Mouse (Mus musculus) MEL (cell line): ENCODE measurements at regions not wholly inside any gene's neighbourhood (a gene's known extent, or its start where the extent isn't known, plus 50 kb on each side); places are given as distances from the start of the nearest gene placed in this dataset.

ENCODE experiments used
- CTCF ChIP-seq, 3 experiments: IDR thresholded peaks in 2 of 3; conservative IDR thresholded peaks in 1 of 3; 2 replicates each; pipeline ENCODE4 v1.5.1; 2011 to 2012; ENCODE audit warnings: low read length in 3 of 3, low read depth in 2 of 3, mild to moderate bottlenecking in 2 of 3, improper control_type of control experiment in 1 of 3, inconsistent platforms in 1 of 3, mixed read lengths in 1 of 3, moderate library complexity in 1 of 3; ENCODE audit not compliant: control insufficient read depth in 1 of 3, insufficient read depth in 1 of 3, poor library complexity in 1 of 3, severe bottlenecking in 1 of 3
- EP300 ChIP-seq, 2 experiments: IDR thresholded peaks; 2 replicates each; pipeline ENCODE4 v1.6.1; 2011; ENCODE audit warnings: improper control_type of control experiment in 2 of 2, low read length in 2 of 2, low read depth in 1 of 2, mild to moderate bottlenecking in 1 of 2
- MAX ChIP-seq: IDR thresholded peaks from 2 replicates; pipeline ENCODE4 v1.6.1; 2011; ENCODE audit warnings: low read length, improper control_type of control experiment
- MEF2A ChIP-seq: IDR thresholded peaks from 2 replicates; pipeline ENCODE4 v1.6.1; 2014; ENCODE audit warnings: low read depth, mild to moderate bottlenecking, inconsistent platforms, low read length, improper control_type of control experiment; ENCODE audit not compliant: poor library complexity, insufficient replicate concordance, severe bottlenecking; ENCODE audit errors: extremely low read depth
- NRF1 ChIP-seq: IDR thresholded peaks from 2 replicates; pipeline ENCODE4 v1.6.1; 2014; ENCODE audit warnings: low read depth, mild to moderate bottlenecking, inconsistent platforms, low read length, improper control_type of control experiment, moderate library complexity; ENCODE audit not compliant: poor library complexity, insufficient read depth, severe bottlenecking
- POLR2A ChIP-seq, 2 experiments: IDR thresholded peaks; 2 replicates each; pipeline ENCODE4 v1.6.1; 2011 to 2012; ENCODE audit warnings: low read length in 2 of 2, mild to moderate bottlenecking in 2 of 2, control low read depth in 1 of 2, improper control_type of control experiment in 1 of 2, low read depth in 1 of 2, moderate library complexity in 1 of 2; ENCODE audit not compliant: control insufficient read depth in 1 of 2, insufficient read depth in 1 of 2, poor library complexity in 1 of 2
- RCOR1 ChIP-seq: IDR thresholded peaks from 2 replicates; pipeline ENCODE4 v1.6.1; 2012; ENCODE audit warnings: low read depth, mild to moderate bottlenecking, inconsistent platforms, low read length, improper control_type of control experiment
- TAL1 ChIP-seq: IDR thresholded peaks from 2 replicates; pipeline ENCODE4 v1.6.1; 2012; ENCODE audit warnings: mild to moderate bottlenecking, inconsistent platforms, low read length, moderate library complexity, mixed read lengths
- ZNF384 ChIP-seq: IDR thresholded peaks from 2 replicates; pipeline ENCODE4 v1.6.1; 2012; ENCODE audit warnings: low read depth, mild to moderate bottlenecking, inconsistent platforms, low read length, improper control_type of control experiment

- no peak for TF ChIP-seq POLR2A (IDR thresholded peaks at IDR 0.05; ENCODE audit: control insufficient read depth in 1 of 2, insufficient read depth in 1 of 2, low read depth in 1 of 2, low read length in 2 of 2, poor library complexity in 1 of 2)
- no peak for TF ChIP-seq CTCF (IDR thresholded peaks at IDR 0.05 in 2 of 3, conservative IDR thresholded peaks at IDR 0.05 in 1 of 3; ENCODE audit: control insufficient read depth in 1 of 3, insufficient read depth in 1 of 3, low read depth in 2 of 3, low read length in 3 of 3, poor library complexity in 1 of 3, severe bottlenecking in 1 of 3)
- TF ChIP-seq TAL1 = no peak
- TF ChIP-seq MAX = no peak
- no peak for TF ChIP-seq MEF2A
- no peak for TF ChIP-seq NRF1
- no peak for TF ChIP-seq ZNF384
- TF ChIP-seq EP300 (IDR thresholded peaks at IDR 0.05; ENCODE audit: low read depth in 1 of 2, low read length in 2 of 2) = no peak
- TF ChIP-seq RCOR1 = no peak
Observed at GRCm38 (mm10) chr16:7574879-7575278, 850.1 kb downstream of the Tmem114 start.
